Mouse (Mus musculus) ES-Bruce4 (cell line): Measurements from ENCODE around the gene Cnnm2.

Source experiments
- CTCF ChIP-seq: IDR thresholded peaks from one replicate; pipeline ENCODE4 v1.8.1; 2011; ENCODE audit warnings: low read depth, low read length
- POLR2A ChIP-seq: IDR thresholded peaks from one replicate; pipeline ENCODE4 v1.8.1; 2011; ENCODE audit warnings: low read length; ENCODE audit not compliant: insufficient read depth

DNA sequence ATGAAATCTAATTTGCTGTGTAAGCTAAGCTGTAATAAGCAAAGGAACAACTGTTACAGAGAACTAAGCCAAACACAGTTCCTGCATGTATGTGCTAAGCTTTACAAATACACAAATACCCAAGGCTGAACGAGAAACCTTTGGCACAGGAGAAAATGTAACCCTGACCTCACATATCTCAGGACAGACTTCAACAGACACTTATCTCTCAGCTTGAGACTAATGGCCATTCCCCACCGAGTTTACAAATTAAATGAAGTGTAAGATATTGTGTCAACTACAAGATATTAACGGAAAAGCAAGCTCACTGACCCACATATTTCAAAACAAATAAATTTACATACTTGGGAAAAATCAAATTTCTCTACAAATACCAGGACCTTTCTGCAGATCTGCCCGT, 166.7 kb downstream of the Cnnm2 start:
- TF ChIP-seq CTCF (no peak), POLR2A (no peak)
